Mouse (Mus musculus): Measurements from ENCODE around the gene Lenep. TPM values are rescaled to one million over a fixed set of nuclear protein-coding genes. Genes with fewer than 3 reads are reported as not detected.

Lenep gene
- total and polyA plus RNA-seq, 3 experiments: not detected

- Histone ChIP-seq H3K4me2 (ENCODE audit: insufficient read depth, low read depth, poor library complexity, severe bottlenecking) (no peak overlapping the region), H3K27ac (ENCODE audit: insufficient read depth, low read depth) (no peak overlapping the region), H3K36me3 (replicated peaks in 1 of 2; ENCODE audit: control insufficient read depth in 1 of 2, insufficient read depth in 1 of 2, low read length in 1 of 2) (peaks cover 0 to 4% of the 10 kb centered on the region in 2 experiments), H3K4me1 (ENCODE audit: control insufficient read depth in 1 of 2, insufficient read depth in 2 of 2) (peaks cover 12 to 29% of the 10 kb centered on the region in 2 experiments), H3K9ac (ENCODE audit: insufficient read depth, low read depth) (no peak overlapping the region), H3K27me3 (replicated peaks) (peaks cover 18% of the 10 kb centered on the region), H3K79me2 (replicated peaks; ENCODE audit: control insufficient read depth, extremely low read depth, insufficient read depth, poor library complexity, severe bottlenecking) (no peaks in the 10 kb centered on the region), H3K4me3 (replicated peaks in 1 of 3; ENCODE audit: low read depth in 2 of 3, low read length in 2 of 3, poor library complexity in 1 of 3) (no peak overlapping the region), H3K9me3 (replicated peaks; ENCODE audit: low read length) (no peaks in the 10 kb centered on the region)
- in situ Hi-C loops (cut with MboI; ENCODE audit: low pct_ligation_motif_present, low pct_unique_long_range_greater_than_20kb, low sequenced_read_pairs) (no loop called here), dilution Hi-C loops (cut with MboI; ENCODE audit: extremely low pct_ligation_motif_present, extremely low pct_unique_long_range_greater_than_20kb, low sequenced_read_pairs) (no loop called here)
- TF ChIP-seq MEF2A (IDR thresholded peaks at IDR 0.05; ENCODE audit: borderline replicate concordance, low read depth, low read length): 0 out of 2 replicates have a peak, but pooled peaks have one; percentile 18
- peak; percentile 23; the same call in 1 of the 2 replicates for TF ChIP-seq JUN (IDR thresholded peaks at IDR 0.05; ENCODE audit: insufficient read depth, low read depth, low read length)
- no peak for TF ChIP-seq JUND (conservative IDR thresholded peaks at IDR 0.05; ENCODE audit: low read depth, low read length)
- TF ChIP-seq CTCF (conservative IDR thresholded peaks at IDR 0.05 in 1 of 2, IDR thresholded peaks at IDR 0.05 in 1 of 2; ENCODE audit: low read depth in 2 of 2, low read length in 2 of 2): peak; percentile 85 to 91; a peak in 3 of 4 replicates
- no peak for TF ChIP-seq ZKSCAN1 (IDR thresholded peaks at IDR 0.05; ENCODE audit: borderline replicate concordance, low read depth, low read length)
- TF ChIP-seq RAD21 (IDR thresholded peaks at IDR 0.05; ENCODE audit: low read depth, low read length): peak; percentile 64
- TF ChIP-seq SMC3 (IDR thresholded peaks at IDR 0.05; ENCODE audit: low read depth, low read length): peak; percentile 77
- TF ChIP-seq CHD2 (IDR thresholded peaks at IDR 0.05; ENCODE audit: low read length): peak; percentile 76
- peak; percentile 28; the same call in 1 of the 2 replicates for TF ChIP-seq ELF1 (IDR thresholded peaks at IDR 0.05; ENCODE audit: low read depth, low read length)
- no peak for TF ChIP-seq RCOR1 (conservative IDR thresholded peaks at IDR 0.05; ENCODE audit: low read depth, low read length)
- peak; percentile 86 for DNase-seq (ENCODE audit: extremely low read depth)
These were observed 47.6 kb downstream of the Lenep start for GRCm38 (mm10) chr3:89354816-89355511.

GRCm38 (mm10) chr3:89351271-89351670, 51.3 kb downstream of the Lenep start:
- H3K9me3 ChIP-seq (replicated peaks; ENCODE audit: low read length): no peaks in the 10 kb centered on the region
- H3K27me3 ChIP-seq (replicated peaks): peaks cover 2% of the 10 kb centered on the region
- no peak overlapping the region for H3K27ac ChIP-seq (ENCODE audit: insufficient read depth, low read depth)
- dilution Hi-C loops (cut with MboI; ENCODE audit: extremely low pct_ligation_motif_present, extremely low pct_unique_long_range_greater_than_20kb, low sequenced_read_pairs): no loop called here
- peaks cover 12 to 53% of the 10 kb centered on the region in 2 experiments for H3K4me1 ChIP-seq (ENCODE audit: control insufficient read depth in 1 of 2, insufficient read depth in 2 of 2)
- in situ Hi-C loops (cut with MboI; ENCODE audit: low pct_ligation_motif_present, low pct_unique_long_range_greater_than_20kb, low sequenced_read_pairs): no loop called here
- TF ChIP-seq ZMIZ1 (IDR thresholded peaks at IDR 0.05; ENCODE audit: low read depth, low read length) (no peak), TCF12 (IDR thresholded peaks at IDR 0.05; ENCODE audit: low read depth, low read length) (no peak), JUN (IDR thresholded peaks at IDR 0.05; ENCODE audit: insufficient read depth, low read depth, low read length) (no peak), ZC3H11A (IDR thresholded peaks at IDR 0.05; ENCODE audit: low read depth, low read length) (no peak), CTCF (conservative IDR thresholded peaks at IDR 0.05 in 1 of 2, IDR thresholded peaks at IDR 0.05 in 1 of 2; ENCODE audit: low read depth in 2 of 2, low read length in 2 of 2) (no peak), EP300 (IDR thresholded peaks at IDR 0.05; ENCODE audit: low read length) (no peak), NELFE (IDR thresholded peaks at IDR 0.05; ENCODE audit: low read depth, low read length) (no peak), SMC3 (IDR thresholded peaks at IDR 0.05; ENCODE audit: low read depth, low read length) (no peak), CHD2 (IDR thresholded peaks at IDR 0.05; ENCODE audit: low read length) (no peak), JUND (conservative IDR thresholded peaks at IDR 0.05; ENCODE audit: low read depth, low read length) (no peak), HCFC1 (IDR thresholded peaks at IDR 0.05; ENCODE audit: low read depth, low read length) (no peak), MAZ (IDR thresholded peaks at IDR 0.05; ENCODE audit: low read depth, low read length) (no peak), MEF2A (IDR thresholded peaks at IDR 0.05; ENCODE audit: borderline replicate concordance, low read depth, low read length) (no peak), KAT2A (IDR thresholded peaks at IDR 0.05; ENCODE audit: insufficient replicate concordance, low read length) (no peak), ELF1 (IDR thresholded peaks at IDR 0.05; ENCODE audit: low read depth, low read length) (no peak), ZKSCAN1 (IDR thresholded peaks at IDR 0.05; ENCODE audit: borderline replicate concordance, low read depth, low read length) (no peak)
- no peak overlapping the region for H3K4me3 ChIP-seq (replicated peaks in 1 of 3; ENCODE audit: low read depth in 2 of 3, low read length in 2 of 3, poor library complexity in 1 of 3)
- H3K79me2 ChIP-seq (replicated peaks; ENCODE audit: control insufficient read depth, extremely low read depth, insufficient read depth, poor library complexity, severe bottlenecking): no peaks in the 10 kb centered on the region
- H3K9ac ChIP-seq (ENCODE audit: insufficient read depth, low read depth): no peak overlapping the region
- no peak for DNase-seq (ENCODE audit: extremely low read depth)
- no peak overlapping the region for H3K4me2 ChIP-seq (ENCODE audit: insufficient read depth, low read depth, poor library complexity, severe bottlenecking)
- peaks cover 0 to 14% of the 10 kb centered on the region in 2 experiments for H3K36me3 ChIP-seq (replicated peaks in 1 of 2; ENCODE audit: control insufficient read depth in 1 of 2, insufficient read depth in 1 of 2, low read length in 1 of 2)

Other genes starting within 250 kb of the Lenep start
Only the 20 nearest of the 26 such genes appear.
- gene Mtx1, start 175.7 kb downstream of the Lenep start, total RNA-seq (2012; rRNA removed): 205 and 222 TPM in 2 replicates
- gene Mtx1, start 175.7 kb downstream of the Lenep start, total RNA-seq (2014; rRNA removed): 256 and 299 TPM in 2 replicates
- gene Mtx1, start 175.7 kb downstream of the Lenep start, polyA plus RNA-seq (2012; ENCODE audit: insufficient read length, low read depth): 159 and 162 TPM in 2 replicates
- 0.38 and 0.50 TPM in 2 replicates for gene Muc1, start 173.7 kb downstream of the Lenep start, total RNA-seq (2012; rRNA removed)
- gene Muc1, start 173.7 kb downstream of the Lenep start, total RNA-seq (2014; rRNA removed): 0.09 and 0.28 TPM in 2 replicates
- 0.60 and 0.71 TPM in 2 replicates for gene Muc1, start 173.7 kb downstream of the Lenep start, polyA plus RNA-seq (2012; ENCODE audit: insufficient read length, low read depth)
- gene Krtcap2, start 156.8 kb downstream of the Lenep start, total RNA-seq (2012; rRNA removed): 141 and 143 TPM in 2 replicates
- 127 and 180 TPM in 2 replicates for gene Krtcap2, start 156.8 kb downstream of the Lenep start, total RNA-seq (2014; rRNA removed)
- 198 and 230 TPM in 2 replicates for gene Krtcap2, start 156.8 kb downstream of the Lenep start, polyA plus RNA-seq (2012; ENCODE audit: insufficient read length, low read depth)
- 1.9 and 2.0 TPM in 2 replicates for gene Trim46, start 156.5 kb downstream of the Lenep start, total RNA-seq (2012; rRNA removed)
- gene Trim46, start 156.5 kb downstream of the Lenep start, total RNA-seq (2014; rRNA removed): 0.36 TPM in 2 replicates
- 1.4 and 1.9 TPM in 2 replicates for gene Trim46, start 156.5 kb downstream of the Lenep start, polyA plus RNA-seq (2012; ENCODE audit: insufficient read length, low read depth)
- 189 and 228 TPM in 2 replicates for gene Dpm3, start 143.4 kb downstream of the Lenep start, total RNA-seq (2012; rRNA removed)
- gene Dpm3, start 143.4 kb downstream of the Lenep start, total RNA-seq (2014; rRNA removed): 45.8 and 52.7 TPM in 2 replicates
- 70.4 and 74.8 TPM in 2 replicates for gene Dpm3, start 143.4 kb downstream of the Lenep start, polyA plus RNA-seq (2012; ENCODE audit: insufficient read length, low read depth)
- gene Slc50a1, start 132.2 kb downstream of the Lenep start, total RNA-seq (2012; rRNA removed): 47.8 and 50.9 TPM in 2 replicates
- 40.6 and 41.8 TPM in 2 replicates for gene Slc50a1, start 132.2 kb downstream of the Lenep start, total RNA-seq (2014; rRNA removed)
- 44.7 and 56.0 TPM in 2 replicates for gene Slc50a1, start 132.2 kb downstream of the Lenep start, polyA plus RNA-seq (2012; ENCODE audit: insufficient read length, low read depth)
- gene Efna1, start 121.7 kb downstream of the Lenep start, total RNA-seq (2012; rRNA removed): 0.59 and 0.93 TPM in 2 replicates
- 0.62 and 0.70 TPM in 2 replicates for gene Efna1, start 121.7 kb downstream of the Lenep start, total RNA-seq (2014; rRNA removed)
- 0.71 and 0.80 TPM in 2 replicates for gene Efna1, start 121.7 kb downstream of the Lenep start, polyA plus RNA-seq (2012; ENCODE audit: insufficient read length, low read depth)
- 0.13 TPM in 1 of 2 replicates, not detected in the other for gene Efna3, start 79.8 kb downstream of the Lenep start, total RNA-seq (2012; rRNA removed)
- 0.09 TPM in 1 of 2 replicates, not detected in the other for gene Efna3, start 79.8 kb downstream of the Lenep start, total RNA-seq (2014; rRNA removed)
- 0.19 TPM in 1 of 2 replicates, not detected in the other for gene Efna3, start 79.8 kb downstream of the Lenep start, polyA plus RNA-seq (2012; ENCODE audit: insufficient read length, low read depth)
- gene Efna4, start 64.8 kb downstream of the Lenep start, total RNA-seq (2012; rRNA removed): 2.6 and 3.1 TPM in 2 replicates
- gene Efna4, start 64.8 kb downstream of the Lenep start, total RNA-seq (2014; rRNA removed): 0.76 and 1.1 TPM in 2 replicates
- 1.00 and 1.1 TPM in 2 replicates for gene Efna4, start 64.8 kb downstream of the Lenep start, polyA plus RNA-seq (2012; ENCODE audit: insufficient read length, low read depth)
- gene Adam15, start 52.8 kb downstream of the Lenep start, total RNA-seq (2012; rRNA removed): 31.3 and 39.1 TPM in 2 replicates
- 5.8 and 5.9 TPM in 2 replicates for gene Adam15, start 52.8 kb downstream of the Lenep start, total RNA-seq (2014; rRNA removed)
- gene Adam15, start 52.8 kb downstream of the Lenep start, polyA plus RNA-seq (2012; ENCODE audit: insufficient read length, low read depth): 26.2 and 26.5 TPM in 2 replicates
- not detected in 2 replicates for gene Dcst2, start 40.8 kb downstream of the Lenep start, total RNA-seq (2012; rRNA removed)
- gene Dcst2, start 40.8 kb downstream of the Lenep start, total RNA-seq (2014; rRNA removed): not detected in 2 replicates
- gene Dcst2, start 40.8 kb downstream of the Lenep start, polyA plus RNA-seq (2012; ENCODE audit: insufficient read length, low read depth): 0.10 and 0.14 TPM in 2 replicates
- 0.04 and 0.21 TPM in 2 replicates for gene Dcst1, start 37.5 kb downstream of the Lenep start, total RNA-seq (2012; rRNA removed)
- gene Dcst1, start 37.5 kb downstream of the Lenep start, total RNA-seq (2014; rRNA removed): not detected in 2 replicates
- gene Dcst1, start 37.5 kb downstream of the Lenep start, polyA plus RNA-seq (2012; ENCODE audit: insufficient read length, low read depth): 0.10 and 0.53 TPM in 2 replicates
- gene Zbtb7b, start 8.0 kb downstream of the Lenep start, total RNA-seq (2012; rRNA removed): 31.6 and 34.2 TPM in 2 replicates
- gene Zbtb7b, start 8.0 kb downstream of the Lenep start, total RNA-seq (2014; rRNA removed): 11.9 and 12.7 TPM in 2 replicates
- gene Zbtb7b, start 8.0 kb downstream of the Lenep start, polyA plus RNA-seq (2012; ENCODE audit: insufficient read length, low read depth): 27.6 and 32.4 TPM in 2 replicates
- 26.9 and 29.0 TPM in 2 replicates for gene Flad1, start 9.1 kb upstream of the Lenep start, total RNA-seq (2012; rRNA removed)
- 28.7 and 31.1 TPM in 2 replicates for gene Flad1, start 9.1 kb upstream of the Lenep start, total RNA-seq (2014; rRNA removed)
- 25.9 and 26.0 TPM in 2 replicates for gene Flad1, start 9.1 kb upstream of the Lenep start, polyA plus RNA-seq (2012; ENCODE audit: insufficient read length, low read depth)
- gene Cks1b, start 15.6 kb upstream of the Lenep start, total RNA-seq (2012; rRNA removed): 173 and 195 TPM in 2 replicates
- 224 and 268 TPM in 2 replicates for gene Cks1b, start 15.6 kb upstream of the Lenep start, total RNA-seq (2014; rRNA removed)
- gene Cks1b, start 15.6 kb upstream of the Lenep start, polyA plus RNA-seq (2012; ENCODE audit: insufficient read length, low read depth): 200 and 270 TPM in 2 replicates
- 23.1 and 24.2 TPM in 2 replicates for gene Shc1, start 15.7 kb upstream of the Lenep start, total RNA-seq (2012; rRNA removed)
- 40.2 and 40.6 TPM in 2 replicates for gene Shc1, start 15.7 kb upstream of the Lenep start, total RNA-seq (2014; rRNA removed)
- gene Shc1, start 15.7 kb upstream of the Lenep start, polyA plus RNA-seq (2012; ENCODE audit: insufficient read length, low read depth): 32.1 and 32.3 TPM in 2 replicates
- 40.2 and 40.8 TPM in 2 replicates for gene Pygo2, start 27.4 kb upstream of the Lenep start, total RNA-seq (2012; rRNA removed)
- gene Pygo2, start 27.4 kb upstream of the Lenep start, total RNA-seq (2014; rRNA removed): 21.5 and 21.9 TPM in 2 replicates
- 29.7 and 31.7 TPM in 2 replicates for gene Pygo2, start 27.4 kb upstream of the Lenep start, polyA plus RNA-seq (2012; ENCODE audit: insufficient read length, low read depth)
- 16.3 and 18.4 TPM in 2 replicates for gene Pbxip1, start 33.9 kb upstream of the Lenep start, total RNA-seq (2012; rRNA removed)
- gene Pbxip1, start 33.9 kb upstream of the Lenep start, total RNA-seq (2014; rRNA removed): 14.1 and 14.6 TPM in 2 replicates
- 17.3 and 17.6 TPM in 2 replicates for gene Pbxip1, start 33.9 kb upstream of the Lenep start, polyA plus RNA-seq (2012; ENCODE audit: insufficient read length, low read depth)
- 42.1 and 50.5 TPM in 2 replicates for gene Pmvk, start 51.7 kb upstream of the Lenep start, total RNA-seq (2012; rRNA removed)
- gene Pmvk, start 51.7 kb upstream of the Lenep start, total RNA-seq (2014; rRNA removed): 64.0 and 69.3 TPM in 2 replicates
- 42.0 and 47.1 TPM in 2 replicates for gene Pmvk, start 51.7 kb upstream of the Lenep start, polyA plus RNA-seq (2012; ENCODE audit: insufficient read length, low read depth)
- gene Kcnn3, start 117.4 kb upstream of the Lenep start, total RNA-seq (2012; rRNA removed): not detected in 2 replicates
- gene Kcnn3, start 117.4 kb upstream of the Lenep start, total RNA-seq (2014; rRNA removed): not detected in 2 replicates
- gene Kcnn3, start 117.4 kb upstream of the Lenep start, polyA plus RNA-seq (2012; ENCODE audit: insufficient read length, low read depth): 0.06 TPM in 1 of 2 replicates, not detected in the other